Mouse (Mus musculus) B cell, adult (primary cell): ENCODE measurements around the gene Pde6c. TPM values are rescaled to one million over a fixed set of nuclear protein-coding genes. Genes with fewer than 3 reads are reported as not detected.

ENCODE experiments used
- total RNA-seq: library from RNA; stranded (reverse); gene quantifications from 4 replicates; pipeline ENCODE4 v1.2.4, GENCODE M21; 2023; ENCODE audit not compliant: inconsistent age

Gene Pde6c
- not detected in 4 replicates for total RNA-seq

DNA sequence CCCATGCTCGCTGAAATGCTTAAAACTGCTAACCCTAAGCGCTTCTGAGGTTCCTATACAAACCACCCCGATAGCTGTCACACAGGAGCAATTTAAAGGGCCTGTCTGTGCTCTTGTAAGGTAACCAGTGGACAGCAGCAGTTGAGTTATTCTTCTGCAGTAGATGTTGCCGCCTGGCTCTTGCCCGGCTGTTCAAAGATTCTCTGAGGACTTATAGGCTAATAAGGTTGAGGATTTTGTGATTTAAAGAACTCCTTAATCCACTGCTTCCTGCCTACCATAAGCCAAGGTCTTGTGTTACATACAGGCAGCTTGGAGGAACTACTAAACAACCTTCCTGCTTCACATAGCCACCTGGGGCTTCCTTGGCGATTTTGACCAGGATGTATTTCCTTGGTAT, at the start of gene Pde6c:
Gene Pde6c, plus strand, starts transcription at position 301 of the 400 bp plus-strand sequence.

DNA sequence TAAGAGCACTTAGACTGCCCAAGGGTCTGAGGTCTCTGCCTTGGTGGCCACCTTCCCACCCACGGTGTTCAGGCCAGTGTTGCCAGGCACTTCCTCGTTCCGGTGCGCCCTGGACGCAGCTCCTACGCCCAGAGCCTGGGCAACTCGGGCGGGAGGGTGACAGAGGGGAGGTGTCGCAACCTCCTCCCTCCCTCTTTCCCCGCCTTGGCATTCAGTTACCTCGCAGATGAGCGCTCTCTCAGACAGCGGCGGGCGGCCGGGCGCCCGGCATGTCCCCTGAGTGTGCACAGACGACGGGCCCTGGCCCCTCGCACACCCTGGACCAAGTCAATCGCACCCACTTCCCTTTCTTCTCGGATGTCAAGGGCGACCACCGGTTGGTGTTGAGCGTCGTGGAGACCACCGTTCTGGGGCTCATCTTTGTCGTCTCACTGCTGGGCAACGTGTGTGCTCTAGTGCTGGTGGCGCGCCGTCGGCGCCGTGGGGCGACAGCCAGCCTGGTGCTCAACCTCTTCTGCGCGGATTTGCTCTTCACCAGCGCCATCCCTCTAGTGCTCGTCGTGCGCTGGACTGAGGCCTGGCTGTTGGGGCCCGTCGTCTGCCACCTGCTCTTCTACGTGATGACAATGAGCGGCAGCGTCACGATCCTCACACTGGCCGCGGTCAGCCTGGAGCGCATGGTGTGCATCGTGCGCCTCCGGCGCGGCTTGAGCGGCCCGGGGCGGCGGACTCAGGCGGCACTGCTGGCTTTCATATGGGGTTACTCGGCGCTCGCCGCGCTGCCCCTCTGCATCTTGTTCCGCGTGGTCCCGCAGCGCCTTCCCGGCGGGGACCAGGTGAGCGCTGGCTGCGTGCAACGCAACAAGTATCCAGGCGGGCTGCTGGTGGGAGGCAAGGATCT, 35.5 kb upstream of the Pde6c start, which contains the start of gene Ffar4:
Gene Ffar4, plus strand, starts transcription at position 214 of the 901 bp plus-strand sequence.

GRCm38 (mm10) chr19:38125219-38125610, 7.4 kb upstream of the Pde6c start, which contains the start of gene Rbp4:
Rbp4 (minus strand) TSS chr19:38125281.

DNA sequence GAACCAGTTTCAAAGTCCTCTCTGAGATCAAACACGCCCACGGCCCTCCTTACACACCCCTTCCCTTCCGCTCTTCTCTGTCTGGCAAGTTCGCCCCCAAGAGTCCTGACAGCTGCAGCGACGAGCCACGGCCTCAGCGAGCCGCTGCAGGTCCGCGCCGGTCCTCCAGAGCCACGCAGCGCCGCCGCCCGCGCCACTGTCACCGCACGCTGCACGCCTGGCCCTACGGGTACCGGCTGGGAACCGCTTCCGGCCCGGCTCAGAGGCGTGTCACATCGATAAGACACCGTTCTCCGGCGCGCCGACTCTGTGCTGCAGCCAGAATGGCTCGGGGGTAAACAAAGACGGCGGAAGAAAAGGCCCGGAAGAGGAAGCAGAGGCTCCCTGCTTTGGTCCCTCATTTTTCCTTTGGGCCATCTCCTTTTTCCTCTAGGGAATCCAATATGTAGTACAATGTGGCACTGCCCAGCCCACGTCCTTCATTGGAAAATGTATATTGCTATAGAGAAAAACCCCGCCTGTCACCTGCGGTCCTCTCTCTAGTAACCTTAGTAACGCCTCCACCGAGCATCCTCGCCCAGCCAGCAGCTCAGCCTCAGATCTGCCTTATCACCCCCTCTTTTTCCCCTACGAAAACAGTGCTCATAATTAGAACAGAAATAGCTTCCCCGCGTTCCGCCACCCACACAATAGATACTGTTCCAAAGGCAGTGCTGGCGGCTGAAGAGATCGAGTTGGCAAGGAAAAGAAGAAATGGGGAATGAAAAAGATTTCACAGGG, 91.5 kb downstream of the Pde6c start, which contains the start of gene Fra10ac1:
Gene Fra10ac1, minus strand, starts transcription at position 252 of the 780 bp plus-strand sequence.

Other genes with a start within 250 kb of the Pde6c start
- gene Myof, start 89.2 kb upstream of the Pde6c start, total RNA-seq, result 39.6 to 48.7 TPM (median 41.6 TPM) in 4 replicates
- gene Cep55, start 77.8 kb upstream of the Pde6c start, total RNA-seq, result 1.7 to 3.9 TPM (median 2.3 TPM) in 4 replicates
- gene Ffar4, start 35.7 kb upstream of the Pde6c start, total RNA-seq, result not detected in 4 replicates
- gene Rbp4, start 7.5 kb upstream of the Pde6c start, total RNA-seq, result not detected in 4 replicates
- 21.7 to 25.1 TPM (median 23.3 TPM) in 4 replicates for gene Fra10ac1, start 91.4 kb downstream of the Pde6c start, total RNA-seq
- not detected in 4 replicates for gene Lgi1, start 131.8 kb downstream of the Pde6c start, total RNA-seq